Mouse (Mus musculus): Measurements from ENCODE around the gene Vsig10. TPM values are rescaled to one million over a fixed set of nuclear protein-coding genes. Genes with fewer than 3 reads are reported as not detected.

The Vsig10 gene
- polyA plus RNA-seq, 1 experiment from 2014 or later = 19.7 TPM

- H3K9ac ChIP-seq (replicated peaks; ENCODE audit: low read depth) = no peak overlapping the region
- ATAC-seq (no peak), DNase-seq (ENCODE audit: low spot score) (no peak)
- no peak overlapping the region for H3K4me3 ChIP-seq (ENCODE audit: low read depth, low read length)
- no peak overlapping the region for H3K27ac ChIP-seq (ENCODE audit: low read length)
- no peaks in the 10 kb centered on the region for H3K9me3 ChIP-seq (ENCODE audit: low read length)
- no peaks in the 10 kb centered on the region for H3K4me1 ChIP-seq (ENCODE audit: insufficient read depth, low read depth, low read length)
- no peak overlapping the region for H3K4me2 ChIP-seq (replicated peaks; ENCODE audit: low read depth, low read length)
- H3K36me3 ChIP-seq (ENCODE audit: insufficient read depth, low read length) = no peaks in the 10 kb centered on the region
- WGBS = 82% methylated on average over 5 of the region's 5 CpGs
- no peaks in the 10 kb centered on the region for H3K27me3 ChIP-seq (replicated peaks; ENCODE audit: insufficient read depth, low read length)
- TF ChIP-seq CTCF (IDR thresholded peaks at IDR 0.05) = no peak
- no peak for TF ChIP-seq EP300 (IDR thresholded peaks at IDR 0.05)
Measured at GRCm38 (mm10) chr5:117395834-117396233, 77.0 kb downstream of the Vsig10 start.

- ATAC-seq (no peak), DNase-seq (ENCODE audit: low spot score) (no peak)
- Histone ChIP-seq H3K4me1 (ENCODE audit: insufficient read depth, low read depth, low read length) (no peaks in the 10 kb centered on the region), H3K4me3 (ENCODE audit: low read depth, low read length) (no peak overlapping the region), H3K9ac (replicated peaks; ENCODE audit: low read depth) (no peak overlapping the region), H3K27me3 (replicated peaks; ENCODE audit: insufficient read depth, low read length) (no peaks in the 10 kb centered on the region), H3K27ac (ENCODE audit: low read length) (no peak overlapping the region), H3K9me3 (ENCODE audit: low read length) (no peaks in the 10 kb centered on the region), H3K36me3 (ENCODE audit: insufficient read depth, low read length) (no peaks in the 10 kb centered on the region), H3K4me2 (replicated peaks; ENCODE audit: low read depth, low read length) (no peak overlapping the region)
- 63% methylated on average over 6 of the region's 6 CpGs for WGBS
- TF ChIP-seq CTCF (IDR thresholded peaks at IDR 0.05) (no peak), EP300 (IDR thresholded peaks at IDR 0.05) (no peak)
Measured at GRCm38 (mm10) chr5:117396596-117397014, 77.7 kb downstream of the Vsig10 start.

GRCm38 (mm10) chr5:117397371-117397770, 78.5 kb downstream of the Vsig10 start:
- H3K9ac ChIP-seq (replicated peaks; ENCODE audit: low read depth) = no peak overlapping the region
- no peaks in the 10 kb centered on the region for H3K27me3 ChIP-seq (replicated peaks; ENCODE audit: insufficient read depth, low read length)
- no peak for ATAC-seq
- no peaks in the 10 kb centered on the region for H3K36me3 ChIP-seq (ENCODE audit: insufficient read depth, low read length)
- H3K9me3 ChIP-seq (ENCODE audit: low read length) = no peaks in the 10 kb centered on the region
- H3K27ac ChIP-seq (ENCODE audit: low read length) = no peak overlapping the region
- WGBS = 77% methylated on average over 6 of the region's 6 CpGs
- no peak for DNase-seq (ENCODE audit: low spot score)
- no peak overlapping the region for H3K4me3 ChIP-seq (ENCODE audit: low read depth, low read length)
- H3K4me2 ChIP-seq (replicated peaks; ENCODE audit: low read depth, low read length) = no peak overlapping the region
- no peak for TF ChIP-seq EP300 (IDR thresholded peaks at IDR 0.05)
- no peak for TF ChIP-seq CTCF (IDR thresholded peaks at IDR 0.05)
- no peaks in the 10 kb centered on the region for H3K4me1 ChIP-seq (ENCODE audit: insufficient read depth, low read depth, low read length)

- no peak overlapping the region for H3K4me3 ChIP-seq (ENCODE audit: low read depth, low read length)
- H3K27me3 ChIP-seq (replicated peaks; ENCODE audit: insufficient read depth, low read length) = no peaks in the 10 kb centered on the region
- H3K36me3 ChIP-seq (ENCODE audit: insufficient read depth, low read length) = no peaks in the 10 kb centered on the region
- no peak overlapping the region for H3K9ac ChIP-seq (replicated peaks; ENCODE audit: low read depth)
- no peaks in the 10 kb centered on the region for H3K9me3 ChIP-seq (ENCODE audit: low read length)
- WGBS = 51% methylated on average over 4 of the region's 5 CpGs
- no peak overlapping the region for H3K27ac ChIP-seq (ENCODE audit: low read length)
- DNase-seq (ENCODE audit: low spot score) = no peak
- ATAC-seq = no peak
- TF ChIP-seq EP300 (IDR thresholded peaks at IDR 0.05) (no peak), CTCF (IDR thresholded peaks at IDR 0.05) (no peak)
- H3K4me1 ChIP-seq (ENCODE audit: insufficient read depth, low read depth, low read length) = no peaks in the 10 kb centered on the region
- H3K4me2 ChIP-seq (replicated peaks; ENCODE audit: low read depth, low read length) = no peak overlapping the region
Measured at GRCm38 (mm10) chr5:117398007-117398550, 79.2 kb downstream of the Vsig10 start.

- ATAC-seq (no peak), DNase-seq (ENCODE audit: low spot score) (no peak)
- Histone ChIP-seq H3K4me1 (ENCODE audit: insufficient read depth, low read depth, low read length) (no peaks in the 10 kb centered on the region), H3K4me3 (ENCODE audit: low read depth, low read length) (no peak overlapping the region), H3K27ac (ENCODE audit: low read length) (no peak overlapping the region), H3K27me3 (replicated peaks; ENCODE audit: insufficient read depth, low read length) (no peaks in the 10 kb centered on the region), H3K4me2 (replicated peaks; ENCODE audit: low read depth, low read length) (no peak overlapping the region), H3K9ac (replicated peaks; ENCODE audit: low read depth) (no peak overlapping the region), H3K9me3 (ENCODE audit: low read length) (no peaks in the 10 kb centered on the region), H3K36me3 (ENCODE audit: insufficient read depth, low read length) (no peaks in the 10 kb centered on the region)
- WGBS = 71% methylated on average over 9 of the region's 9 CpGs
- TF ChIP-seq CTCF (IDR thresholded peaks at IDR 0.05) (no peak), EP300 (IDR thresholded peaks at IDR 0.05) (no peak)
Measured at GRCm38 (mm10) chr5:117399281-117399680, 80.4 kb downstream of the Vsig10 start.

GRCm38 (mm10) chr5:117403609-117404008, 84.7 kb downstream of the Vsig10 start:
- no peaks in the 10 kb centered on the region for H3K36me3 ChIP-seq (ENCODE audit: insufficient read depth, low read length)
- 71% methylated on average over 8 of the region's 8 CpGs for WGBS
- H3K27me3 ChIP-seq (replicated peaks; ENCODE audit: insufficient read depth, low read length) = no peaks in the 10 kb centered on the region
- H3K4me3 ChIP-seq (ENCODE audit: low read depth, low read length) = no peak overlapping the region
- TF ChIP-seq EP300 (IDR thresholded peaks at IDR 0.05) (no peak), CTCF (IDR thresholded peaks at IDR 0.05) (no peak)
- H3K4me2 ChIP-seq (replicated peaks; ENCODE audit: low read depth, low read length) = no peak overlapping the region
- H3K4me1 ChIP-seq (ENCODE audit: insufficient read depth, low read depth, low read length) = no peaks in the 10 kb centered on the region
- H3K9me3 ChIP-seq (ENCODE audit: low read length) = no peaks in the 10 kb centered on the region
- DNase-seq (ENCODE audit: low spot score) (no peak), ATAC-seq (no peak)
- H3K27ac ChIP-seq (ENCODE audit: low read length) = no peak overlapping the region
- no peak overlapping the region for H3K9ac ChIP-seq (replicated peaks; ENCODE audit: low read depth)

Other genes with a start within 250 kb of the Vsig10 start
- 47.1 and 57.8 TPM in 2 replicates for gene Suds3, start 203.0 kb upstream of the Vsig10 start, polyA plus RNA-seq (2015; fragmentation: Nextera tagmentation; extraction: Ambion mirVana)
- gene Taok3, start 199.0 kb upstream of the Vsig10 start, polyA plus RNA-seq (2015; fragmentation: Nextera tagmentation; extraction: Ambion mirVana) = 55.5 and 67.3 TPM in 2 replicates
- 273 and 289 TPM in 2 replicates for gene Pebp1, start 31.5 kb upstream of the Vsig10 start, polyA plus RNA-seq (2015; fragmentation: Nextera tagmentation; extraction: Ambion mirVana)
- gene Wsb2, start 38.2 kb downstream of the Vsig10 start, polyA plus RNA-seq (2015; fragmentation: Nextera tagmentation; extraction: Ambion mirVana) = 63.7 and 72.0 TPM in 2 replicates
- gene Rfc5, start 70.0 kb downstream of the Vsig10 start, polyA plus RNA-seq (2015; fragmentation: Nextera tagmentation; extraction: Ambion mirVana) = 17.4 and 18.2 TPM in 2 replicates
- 0.04 and 0.08 TPM in 2 replicates for gene Ksr2, start 94.9 kb downstream of the Vsig10 start, polyA plus RNA-seq (2015; fragmentation: Nextera tagmentation; extraction: Ambion mirVana)